Mouse (Mus musculus) hindbrain, embryonic 15.5 days (tissue): ENCODE data around the gene Brinp2. TPM values are rescaled to one million over a fixed set of nuclear protein-coding genes. Genes with fewer than 3 reads are reported as not detected.

Experiments used
- ATAC-seq: fragments of 200-750 bp; cut with Nextera tagmentation; 2 replicates; pipeline ENCODE4 v1.8.0; 2017; ENCODE audit warnings: low read depth, moderate number of reproducible peaks, moderate TSS enrichment; ENCODE audit not compliant: low FRiP score
- H3K27ac ChIP-seq: fragments of 300-500 bp; sonication (generic); replicated peaks from 2 replicates; pipeline ENCODE4 v1.5.1; 2015; ENCODE audit warnings: mild to moderate bottlenecking, inconsistent platforms
- H3K27me3 ChIP-seq: fragments of 300-500 bp; sonication (generic); 2 replicates; pipeline ENCODE4 v1.6.1; 2015; ENCODE audit warnings: control low read depth, inconsistent platforms
- H3K36me3 ChIP-seq: fragments of 300-500 bp; sonication (generic); 2 replicates; pipeline ENCODE4 v1.6.1; 2015; ENCODE audit warnings: control low read depth, inconsistent platforms
- H3K4me1 ChIP-seq: fragments of 300-500 bp; sonication (generic); replicated peaks from 2 replicates; pipeline ENCODE4 v1.6.1; 2015; ENCODE audit warnings: control low read depth, inconsistent platforms
- H3K4me2 ChIP-seq: fragments of 300-500 bp; sonication (generic); 2 replicates; pipeline ENCODE4 v1.6.1; 2015; ENCODE audit warnings: moderate library complexity, mild to moderate bottlenecking, inconsistent platforms
- H3K4me3 ChIP-seq: fragments of 300-500 bp; sonication (generic); 2 replicates; pipeline ENCODE4 v1.5.1; 2015; ENCODE audit warnings: mild to moderate bottlenecking, inconsistent platforms
- H3K9ac ChIP-seq: fragments of 300-500 bp; sonication (generic); 2 replicates; pipeline ENCODE4 v1.6.1; 2015; ENCODE audit warnings: inconsistent platforms
- H3K9me3 ChIP-seq: fragments of 300-500 bp; sonication (generic); 2 replicates; pipeline ENCODE4 v1.6.1; 2016; ENCODE audit warnings: control low read depth, inconsistent platforms
- WGBS: fragments of 180-500 bp; shearing (Covaris S2); methylation state at CpG from one replicate; pipeline ENCODE4 v1.1.7; 2015; 5-methylcytosine and 5-hydroxymethylcytosine counted together
- polyA plus RNA-seq: library from polyadenylated mRNA; unstranded; fragments of >200 nt; fragmentation: Nextera tagmentation; extraction: Ambion mirVana; gene quantifications from 2 replicates; pipeline ENCODE4 v1.2.1, GENCODE M21; 2015

Gene Brinp2
- 26.6 and 29.5 TPM in 2 replicates for polyA plus RNA-seq

DNA sequence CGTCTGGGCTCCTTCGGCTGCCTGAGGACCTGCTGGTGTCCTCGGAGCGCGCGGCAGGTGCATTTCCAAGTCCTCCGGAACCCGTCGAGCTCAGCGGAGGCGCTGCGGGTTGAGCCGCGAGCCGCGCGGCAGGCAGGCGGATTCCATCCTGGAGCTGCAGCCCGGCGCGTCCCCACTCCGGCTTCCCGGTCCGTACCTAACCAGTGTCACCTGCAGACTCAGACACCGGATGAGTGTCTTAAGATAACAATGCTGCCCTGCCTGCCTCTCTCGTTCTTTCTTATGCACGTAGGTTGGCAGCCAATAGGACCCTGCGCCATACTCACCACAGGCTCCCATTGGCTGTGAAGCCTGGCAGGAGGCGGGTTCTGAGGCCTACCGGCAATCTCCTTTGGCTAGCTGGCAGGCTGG lies at the start of gene Brinp2:
Brinp2 (minus strand) TSS at position 276 of the 411 bp plus-strand sequence.
- under 1% methylated on average over 30 of the region's 30 CpGs for WGBS
- Histone ChIP-seq H3K36me3 (no peaks in the 10 kb centered on the region), H3K4me2 (peak within 1 kb of the TSS; percentile 69), H3K9ac (peak within 1 kb of the TSS; percentile 62), H3K4me3 (peak within 1 kb of the TSS; percentile 54), H3K9me3 (no peaks in the 10 kb centered on the region), H3K27me3 (no peaks in the 10 kb centered on the region), H3K4me1 (peaks cover 47% of the 10 kb centered on the region), H3K27ac (peak within 1 kb of the TSS; percentile 81)
- peak; percentile 98 for ATAC-seq

DNA sequence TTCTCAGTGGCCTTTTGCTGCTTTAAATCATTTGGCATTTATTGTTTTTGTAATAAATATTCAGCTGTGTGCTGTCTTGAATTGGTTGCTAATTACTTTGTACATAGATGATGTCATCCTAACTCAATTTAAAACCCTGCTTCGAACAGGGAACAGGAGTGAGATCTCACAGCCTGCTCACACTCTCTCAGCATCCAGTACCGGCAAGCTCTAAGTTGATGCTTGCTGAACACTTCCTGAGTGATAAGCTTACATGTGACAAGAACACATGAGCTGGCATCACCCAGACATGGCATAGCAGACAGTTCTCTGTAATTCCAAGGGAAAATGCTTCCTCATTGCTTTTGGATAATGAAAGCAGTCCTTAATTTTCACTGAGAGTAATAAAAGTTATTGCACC lies 44.8 kb upstream of the Brinp2 start:
- 0 out of 2 replicates have a peak overlapping the region, but pooled peaks have one; percentile 5 for H3K9ac ChIP-seq
- peaks cover 21% of the 10 kb centered on the region for H3K4me1 ChIP-seq
- no peak overlapping the region for H3K4me2 ChIP-seq
- no peak overlapping the region for H3K27ac ChIP-seq
- H3K27me3 ChIP-seq, result no peaks in the 10 kb centered on the region
- no peaks in the 10 kb centered on the region for H3K9me3 ChIP-seq
- 67% methylated on average over 2 of the region's 2 CpGs for WGBS
- no peaks in the 10 kb centered on the region for H3K36me3 ChIP-seq
- no peak overlapping the region for H3K4me3 ChIP-seq
- no peak for ATAC-seq

DNA sequence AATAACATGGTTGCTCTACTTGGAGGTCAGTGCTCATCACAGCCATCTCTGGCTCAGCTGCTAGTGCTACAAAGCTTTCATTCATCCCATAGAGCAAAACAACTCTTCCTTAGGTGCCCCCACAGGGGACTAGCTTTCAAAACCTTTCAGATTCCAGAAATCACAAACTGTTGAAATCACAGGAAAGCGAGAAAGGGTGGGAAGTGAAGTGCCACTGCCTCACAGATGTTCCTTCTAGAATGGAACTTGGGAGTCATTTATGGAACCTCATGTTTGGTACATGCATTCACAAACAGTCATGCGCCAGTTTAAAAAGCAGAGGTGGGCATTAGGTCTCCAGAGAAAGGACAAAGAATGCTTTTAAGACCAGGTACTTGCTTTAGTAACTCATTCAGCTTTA lies 40.9 kb upstream of the Brinp2 start:
- Histone ChIP-seq H3K9ac (no peak overlapping the region), H3K9me3 (no peaks in the 10 kb centered on the region), H3K4me2 (no peak overlapping the region), H3K36me3 (no peaks in the 10 kb centered on the region), H3K4me1 (0 out of 2 replicates have a peak, but pooled peaks cover 9% of the 10 kb centered on the region), H3K27ac (no peak overlapping the region), H3K27me3 (no peaks in the 10 kb centered on the region), H3K4me3 (no peak overlapping the region)
- WGBS, result 93% methylated on average over 2 of the region's 2 CpGs
- no peak for ATAC-seq

DNA sequence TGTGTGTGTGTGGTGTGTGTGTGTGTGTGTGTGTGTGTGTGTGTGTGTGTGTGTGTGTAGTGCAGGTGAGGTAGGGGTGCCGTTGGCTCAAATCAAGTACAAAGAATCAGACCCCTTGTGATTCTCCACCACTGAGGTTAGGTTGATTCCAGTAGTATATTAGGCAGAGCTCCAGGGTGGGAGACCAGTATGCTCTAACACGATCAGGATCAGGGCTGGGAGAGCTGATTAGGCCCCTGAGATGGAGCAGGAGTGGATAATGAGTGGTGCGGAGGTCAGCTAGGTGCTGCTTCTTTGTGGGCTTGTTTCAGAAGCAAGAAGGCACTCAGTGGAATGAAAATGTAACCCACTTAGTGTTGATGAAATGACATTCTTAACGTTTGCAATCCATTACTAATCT lies 34.6 kb upstream of the Brinp2 start:
- H3K4me3 ChIP-seq, result no peak overlapping the region
- peaks cover 8% of the 10 kb centered on the region; the same call in 1 of the 2 replicates for H3K4me1 ChIP-seq
- H3K4me2 ChIP-seq, result no peak overlapping the region
- H3K36me3 ChIP-seq, result no peaks in the 10 kb centered on the region
- no peaks in the 10 kb centered on the region for H3K27me3 ChIP-seq
- ATAC-seq, result no peak
- WGBS, result 69% methylated on average over 4 of the region's 4 CpGs
- H3K9me3 ChIP-seq, result no peaks in the 10 kb centered on the region
- H3K9ac ChIP-seq, result no peak overlapping the region
- no peak overlapping the region for H3K27ac ChIP-seq

DNA sequence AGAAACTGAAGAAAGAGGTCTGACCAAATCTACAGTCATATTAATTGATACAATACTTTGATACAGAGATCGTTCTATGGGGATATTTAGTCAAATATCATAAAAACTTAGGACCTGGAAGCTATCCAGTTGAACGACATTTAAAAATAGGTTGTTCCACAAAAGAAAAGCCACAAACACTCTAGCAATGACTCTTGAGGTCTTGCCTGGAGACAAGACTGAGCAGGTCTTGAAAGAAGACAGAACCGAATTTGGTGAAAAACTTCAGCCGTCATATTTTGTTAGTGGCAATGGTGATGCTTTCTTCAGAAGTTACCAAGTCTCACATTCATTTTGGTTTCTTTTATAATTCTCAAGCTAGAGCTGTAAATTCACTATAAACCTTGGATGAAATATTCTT lies 32.9 kb upstream of the Brinp2 start:
- 95% methylated on average over 4 of the region's 4 CpGs for WGBS
- Histone ChIP-seq H3K36me3 (no peaks in the 10 kb centered on the region), H3K4me2 (no peak overlapping the region), H3K4me1 (peaks cover 8% of the 10 kb centered on the region; the same call in 1 of the 2 replicates), H3K27ac (no peak overlapping the region), H3K27me3 (no peaks in the 10 kb centered on the region), H3K4me3 (no peak overlapping the region), H3K9ac (no peak overlapping the region), H3K9me3 (no peaks in the 10 kb centered on the region)
- no peak for ATAC-seq

DNA sequence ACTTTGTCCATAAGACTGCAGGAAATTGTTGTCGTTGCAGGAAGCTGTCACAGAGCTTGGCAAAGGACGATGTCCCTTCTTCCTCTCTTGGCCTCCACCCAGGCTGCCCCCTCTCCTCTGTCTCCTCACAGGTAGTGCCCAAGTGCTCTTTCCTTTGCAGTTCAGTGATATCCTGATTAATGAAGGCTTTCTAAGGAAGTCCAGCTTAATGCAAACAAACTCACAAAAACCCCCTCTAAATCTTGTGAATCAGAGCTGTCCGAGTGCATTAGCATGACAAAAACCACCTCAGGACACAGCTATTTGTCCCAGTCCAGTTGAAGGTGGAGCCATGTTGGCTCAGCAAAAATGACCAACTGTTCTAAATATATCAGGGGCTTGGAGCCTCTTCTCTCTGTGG lies 30.7 kb upstream of the Brinp2 start:
- H3K36me3 ChIP-seq, result no peaks in the 10 kb centered on the region
- WGBS, result 22% methylated on average over 3 of the region's 3 CpGs
- no peak overlapping the region for H3K4me2 ChIP-seq
- no peaks in the 10 kb centered on the region for H3K9me3 ChIP-seq
- H3K4me3 ChIP-seq, result no peak overlapping the region
- no peak overlapping the region for H3K9ac ChIP-seq
- H3K4me1 ChIP-seq, result peaks cover 13% of the 10 kb centered on the region; the same call in 1 of the 2 replicates
- H3K27ac ChIP-seq, result 0 out of 2 replicates have a peak overlapping the region, but pooled peaks have one; percentile 4
- peak; percentile 64; the same call in 1 of the 2 replicates for ATAC-seq
- no peaks in the 10 kb centered on the region for H3K27me3 ChIP-seq

DNA sequence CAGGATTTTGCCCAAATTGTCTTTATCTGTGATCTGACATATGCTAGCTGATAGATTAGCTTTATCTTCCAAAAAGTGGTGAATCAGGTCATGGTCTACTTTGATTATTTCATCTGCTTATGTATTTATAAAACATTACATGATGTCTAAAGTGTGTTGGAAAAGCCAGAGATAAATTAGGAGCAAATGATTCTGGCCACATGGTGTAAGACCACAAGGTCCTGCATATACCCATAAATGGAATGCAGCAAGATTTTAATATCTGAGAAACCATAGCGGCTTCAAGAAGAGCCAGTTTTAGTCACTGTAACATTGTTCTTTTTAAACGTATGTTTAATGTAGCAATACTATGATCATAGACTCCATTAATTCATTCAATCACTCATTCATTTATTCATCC lies 29.2 kb upstream of the Brinp2 start:
- no peaks in the 10 kb centered on the region for H3K9me3 ChIP-seq
- WGBS, result 94% methylated on average over 2 of the region's 2 CpGs
- no peak overlapping the region for H3K4me3 ChIP-seq
- no peaks in the 10 kb centered on the region for H3K36me3 ChIP-seq
- H3K27ac ChIP-seq, result no peak overlapping the region
- no peak overlapping the region for H3K4me2 ChIP-seq
- H3K9ac ChIP-seq, result no peak overlapping the region
- no peak for ATAC-seq
- peaks cover 10% of the 10 kb centered on the region; the same call in 1 of the 2 replicates for H3K4me1 ChIP-seq
- no peaks in the 10 kb centered on the region for H3K27me3 ChIP-seq

DNA sequence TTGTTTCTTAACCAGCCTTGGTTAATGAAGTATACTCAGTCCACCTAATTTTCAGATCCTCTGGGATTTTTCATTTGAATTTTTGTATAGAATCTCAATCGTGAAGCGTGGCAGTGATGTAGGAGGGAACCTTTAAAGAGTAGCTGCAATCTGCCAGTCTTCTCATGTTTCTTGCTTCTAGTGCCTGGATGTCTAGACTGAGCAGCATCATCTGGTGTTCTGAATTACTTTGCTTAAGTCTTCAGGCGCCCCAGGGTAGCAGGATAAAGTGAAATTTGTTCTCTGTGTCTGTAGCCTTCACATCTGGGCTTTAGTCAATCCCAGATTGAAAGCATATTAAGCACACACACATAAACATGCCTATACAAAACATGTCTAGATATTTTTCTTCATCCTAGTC lies 27.1 kb upstream of the Brinp2 start:
- Histone ChIP-seq H3K27ac (no peak overlapping the region), H3K4me1 (peaks cover 10% of the 10 kb centered on the region; the same call in 1 of the 2 replicates), H3K36me3 (no peaks in the 10 kb centered on the region), H3K27me3 (no peaks in the 10 kb centered on the region), H3K9me3 (no peaks in the 10 kb centered on the region), H3K4me3 (no peak overlapping the region), H3K9ac (no peak overlapping the region), H3K4me2 (no peak overlapping the region)
- ATAC-seq, result no peak
- WGBS, result 85% methylated on average over 3 of the region's 3 CpGs

DNA sequence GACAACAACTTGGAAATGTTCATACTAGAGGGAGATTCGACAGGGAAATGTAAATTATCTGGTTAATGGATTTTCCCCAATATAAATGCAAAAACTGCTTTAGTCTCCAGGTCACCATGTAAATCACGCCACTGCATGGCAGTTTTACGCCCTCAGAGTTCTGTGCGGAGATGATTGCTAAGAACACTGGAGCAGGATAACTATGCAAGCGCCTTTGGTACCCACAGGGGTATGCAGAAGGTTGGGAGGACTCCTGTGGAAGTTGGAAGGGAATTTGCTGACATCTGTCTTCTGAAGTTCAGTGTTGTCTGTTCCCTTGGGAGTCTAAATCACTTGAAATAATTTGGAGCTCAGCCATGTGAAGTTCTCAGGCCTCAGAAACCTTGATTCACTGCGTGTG lies 26.2 kb upstream of the Brinp2 start:
- 51% methylated on average over 6 of the region's 6 CpGs for WGBS
- no peak overlapping the region for H3K27ac ChIP-seq

DNA sequence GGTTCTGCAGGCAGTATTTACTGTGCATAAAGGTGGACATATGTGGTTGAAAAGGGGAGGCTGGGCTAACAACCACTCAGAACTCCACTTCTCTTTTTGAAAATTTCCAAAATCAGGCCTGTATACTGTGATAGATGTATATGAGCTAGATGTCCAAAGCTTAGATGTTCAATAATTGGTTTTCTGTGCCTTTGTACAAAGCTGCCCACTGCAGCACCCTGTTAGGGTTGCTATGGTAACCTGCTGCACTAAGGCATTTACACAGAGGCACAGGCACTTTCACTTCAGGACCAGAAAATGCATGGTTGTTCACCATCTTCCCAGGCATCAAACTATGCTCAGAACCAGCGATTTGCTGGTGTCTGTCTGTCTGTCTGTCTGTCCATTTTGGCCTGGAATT lies 8.3 kb upstream of the Brinp2 start:
- peaks cover 5% of the 10 kb centered on the region; the same call in 1 of the 2 replicates for H3K36me3 ChIP-seq
- H3K9ac ChIP-seq, result peak overlapping the region; percentile 70
- H3K4me2 ChIP-seq, result peak overlapping the region; percentile 79
- peak overlapping the region; percentile 65 for H3K27ac ChIP-seq
- ATAC-seq, result peak; percentile 60
- H3K4me1 ChIP-seq, result peaks cover 33% of the 10 kb centered on the region
- no peaks in the 10 kb centered on the region for H3K9me3 ChIP-seq
- H3K27me3 ChIP-seq, result no peaks in the 10 kb centered on the region
- peak overlapping the region; percentile 47 for H3K4me3 ChIP-seq
- WGBS, result 11% methylated on average over 1 of the region's 1 CpGs

More for the DNA sequence above, 26.2 kb upstream of the Brinp2 start:
- H3K4me3 ChIP-seq, result no peak overlapping the region
- H3K9ac ChIP-seq, result no peak overlapping the region
- H3K27me3 ChIP-seq, result no peaks in the 10 kb centered on the region
- H3K4me1 ChIP-seq, result peaks cover 10% of the 10 kb centered on the region; the same call in 1 of the 2 replicates
- 0 out of 2 replicates have a peak, but pooled peaks have one; percentile 44 for ATAC-seq
- H3K4me2 ChIP-seq, result no peak overlapping the region
- no peaks in the 10 kb centered on the region for H3K9me3 ChIP-seq
- no peaks in the 10 kb centered on the region for H3K36me3 ChIP-seq

DNA sequence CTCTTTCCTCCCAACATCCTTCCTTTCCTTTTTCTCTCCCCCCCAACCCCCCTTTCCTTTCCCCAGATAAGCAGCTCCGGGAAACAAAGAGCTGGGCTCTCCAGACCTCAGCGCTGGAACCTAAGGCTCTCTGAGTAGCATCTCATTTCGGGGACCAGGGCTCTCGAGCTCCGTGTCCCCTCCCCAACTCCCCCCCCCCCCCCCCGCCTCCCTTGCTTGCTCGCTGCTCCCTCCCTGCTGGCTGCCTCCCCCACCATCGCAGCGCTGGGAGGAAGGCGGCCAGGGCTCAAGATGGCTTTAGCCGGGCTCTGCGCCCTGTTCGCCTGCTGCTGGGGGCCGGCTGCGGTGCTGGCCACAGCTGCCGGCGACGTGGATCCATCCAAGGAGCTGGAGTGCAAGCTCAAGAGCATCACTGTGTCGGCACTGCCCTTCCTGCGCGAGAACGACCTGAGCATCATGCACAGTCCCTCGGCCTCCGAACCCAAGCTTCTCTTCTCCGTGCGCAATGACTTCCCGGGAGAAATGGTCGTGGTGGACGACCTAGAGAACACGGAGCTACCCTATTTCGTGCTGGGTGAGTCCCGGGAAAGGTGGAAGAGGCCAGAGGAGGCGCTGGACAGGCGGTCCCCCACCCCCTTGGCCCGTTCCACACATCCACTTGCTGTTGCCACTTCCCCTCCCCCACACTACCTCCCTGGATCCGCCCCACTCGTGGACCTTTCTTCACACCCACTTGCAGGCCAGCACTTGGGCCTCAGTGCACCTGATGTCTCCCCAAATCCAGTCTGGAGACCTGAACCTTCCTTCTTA lies 6.4 kb upstream of the Brinp2 start:
- no peaks in the 10 kb centered on the region for H3K36me3 ChIP-seq
- peak; percentile 80 for ATAC-seq
- H3K4me3 ChIP-seq, result peak overlapping the region; percentile 47
- no peaks in the 10 kb centered on the region for H3K27me3 ChIP-seq
- H3K4me2 ChIP-seq, result peak overlapping the region; percentile 79
- H3K9ac ChIP-seq, result peak overlapping the region; percentile 70
- H3K4me1 ChIP-seq, result peaks cover 33% of the 10 kb centered on the region
- H3K9me3 ChIP-seq, result no peaks in the 10 kb centered on the region
- H3K27ac ChIP-seq, result peak overlapping the region; percentile 92
- under 1% methylated on average over 33 of the region's 37 CpGs for whole genome bisulfite sequencing

DNA sequence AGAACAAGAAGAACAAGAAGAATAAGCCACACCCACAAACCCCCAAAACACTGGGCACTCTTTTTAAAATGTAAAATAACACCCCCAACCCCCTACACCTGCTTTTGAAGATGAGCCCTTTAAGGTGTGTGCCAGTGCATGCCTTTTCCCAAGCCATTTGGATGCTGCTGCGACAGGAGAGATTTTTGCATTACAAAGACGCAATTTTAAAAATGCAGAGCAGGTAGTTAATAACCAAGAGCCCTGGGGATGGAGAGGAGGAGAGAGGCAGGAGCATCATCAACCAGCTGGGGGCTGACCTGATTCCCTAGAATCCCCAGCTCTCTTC lies 5.8 kb upstream of the Brinp2 start, which contains the start of gene Astn1:
Astn1 (plus strand) TSS at position 310 of the 328 bp plus-strand sequence.
- H3K4me3 ChIP-seq, result peak within 1 kb of the TSS; percentile 47
- no peaks in the 10 kb centered on the region for H3K36me3 ChIP-seq
- H3K9me3 ChIP-seq, result no peaks in the 10 kb centered on the region
- H3K4me2 ChIP-seq, result peak within 1 kb of the TSS; percentile 79
- H3K27me3 ChIP-seq, result no peaks in the 10 kb centered on the region
- H3K27ac ChIP-seq, result peak within 1 kb of the TSS; percentile 92
- ATAC-seq, result no peak
- peaks cover 35% of the 10 kb centered on the region for H3K4me1 ChIP-seq
- 0% methylated on average over 2 of the region's 2 CpGs for WGBS
- peak within 1 kb of the TSS; percentile 70 for H3K9ac ChIP-seq
